Mouse (Mus musculus) erythroblast, embryonic 14.5 days (primary cell): ENCODE data around the gene Gm36028. TPM values are rescaled to one million over a fixed set of nuclear protein-coding genes. Genes with fewer than 3 reads are reported as not detected.

Source experiments
- H3K27me3 ChIP-seq: 2 replicates; pipeline ENCODE4 v1.6.1; 2012; ENCODE audit warnings: inconsistent platforms; ENCODE audit not compliant: control insufficient read depth
- H3K36me3 ChIP-seq: 2 replicates; pipeline ENCODE4 v1.6.1; 2012; ENCODE audit warnings: mild to moderate bottlenecking, inconsistent platforms; ENCODE audit not compliant: control insufficient read depth
- H3K4me1 ChIP-seq: 2 replicates; pipeline ENCODE4 v1.6.1; 2012; ENCODE audit warnings: inconsistent platforms; ENCODE audit not compliant: control insufficient read depth
- H3K4me3 ChIP-seq: replicated peaks from 2 replicates; pipeline ENCODE3; 2012; ENCODE audit warnings: moderate library complexity, mild to moderate bottlenecking, inconsistent platforms
- H3K9me3 ChIP-seq: 2 replicates; pipeline ENCODE4 v1.6.1; 2012; ENCODE audit warnings: low read length, inconsistent platforms, mixed read lengths; ENCODE audit not compliant: control insufficient read depth
- GATA1 ChIP-seq: IDR thresholded peaks from 2 replicates; pipeline ENCODE4 v1.6.1; 2012; ENCODE audit warnings: low read length, inconsistent platforms, mixed read lengths
- TAL1 ChIP-seq: IDR thresholded peaks from 3 replicates; pipeline ENCODE4 v1.6.1; 2012; ENCODE audit warnings: low read length, inconsistent platforms, mixed read lengths
- polyA plus RNA-seq: library from polyadenylated mRNA; stranded (reverse); fragments of >175 nt; gene quantifications from 2 replicates; pipeline ENCODE4 v1.2.3, GENCODE M21; 2012

Gene Gm36028
- polyA plus RNA-seq, 1 experiment = not detected

- Histone ChIP-seq H3K9me3 (no peaks in the 10 kb centered on the region), H3K36me3 (no peaks in the 10 kb centered on the region; the same call in 1 of the 2 replicates), H3K27me3 (no peaks in the 10 kb centered on the region), H3K4me1 (peaks cover 26% of the 10 kb centered on the region), H3K4me3 (peak within 1 kb of the TSS; percentile 86)
- no peak for TF ChIP-seq GATA1
- no peak for TF ChIP-seq TAL1
These were observed 7.0 kb upstream of the Gm36028 start, which contains the start of gene Lrrc58 for GRCm38 (mm10) chr16:37867791-37868505. Lrrc58 (plus strand) TSS chr16:37868389.

- TF ChIP-seq GATA1 (no peak), TAL1 (no peak)
- H3K27me3 ChIP-seq = no peaks in the 10 kb centered on the region
- H3K9me3 ChIP-seq = no peaks in the 10 kb centered on the region
- no peaks in the 10 kb centered on the region for H3K36me3 ChIP-seq
- no peak overlapping the region for H3K4me3 ChIP-seq
- peaks cover 24% of the 10 kb centered on the region for H3K4me1 ChIP-seq
These were observed 4.9 kb upstream of the Gm36028 start for GRCm38 (mm10) chr16:37865841-37866240.

GRCm38 (mm10) chr16:37863876-37864275 lies 2.9 kb upstream of the Gm36028 start:
- H3K36me3 ChIP-seq = no peaks in the 10 kb centered on the region
- TF ChIP-seq GATA1 = no peak
- TF ChIP-seq TAL1 = no peak
- H3K9me3 ChIP-seq = no peaks in the 10 kb centered on the region
- no peak overlapping the region for H3K4me3 ChIP-seq
- H3K4me1 ChIP-seq = peaks cover 12% of the 10 kb centered on the region
- no peaks in the 10 kb centered on the region for H3K27me3 ChIP-seq

GRCm38 (mm10) chr16:37860213-37860612 lies 733 bp downstream of the Gm36028 start:
- Histone ChIP-seq H3K36me3 (no peaks in the 10 kb centered on the region), H3K4me3 (no peak overlapping the region), H3K9me3 (no peaks in the 10 kb centered on the region), H3K4me1 (peaks cover 6% of the 10 kb centered on the region), H3K27me3 (no peaks in the 10 kb centered on the region)
- no peak for TF ChIP-seq GATA1
- no peak for TF ChIP-seq TAL1

- Histone ChIP-seq H3K27me3 (no peaks in the 10 kb centered on the region), H3K36me3 (no peaks in the 10 kb centered on the region), H3K4me1 (peaks cover 6% of the 10 kb centered on the region), H3K9me3 (no peaks in the 10 kb centered on the region), H3K4me3 (no peak overlapping the region)
- TF ChIP-seq GATA1 (no peak), TAL1 (no peak)
These were observed 3.5 kb downstream of the Gm36028 start for GRCm38 (mm10) chr16:37857495-37857894.

GRCm38 (mm10) chr16:37856327-37856726 lies 4.6 kb downstream of the Gm36028 start:
- no peaks in the 10 kb centered on the region for H3K9me3 ChIP-seq
- peaks cover 2% of the 10 kb centered on the region; the same call in 1 of the 2 replicates for H3K27me3 ChIP-seq
- TF ChIP-seq GATA1 (no peak), TAL1 (no peak)
- no peak overlapping the region for H3K4me3 ChIP-seq
- H3K36me3 ChIP-seq = no peaks in the 10 kb centered on the region
- H3K4me1 ChIP-seq = peaks cover 6% of the 10 kb centered on the region

GRCm38 (mm10) chr16:37855583-37855982 lies 5.4 kb downstream of the Gm36028 start:
- H3K9me3 ChIP-seq = no peaks in the 10 kb centered on the region
- H3K36me3 ChIP-seq = no peaks in the 10 kb centered on the region
- no peak overlapping the region for H3K4me3 ChIP-seq
- TF ChIP-seq TAL1 (no peak), GATA1 (no peak)
- peaks cover 2% of the 10 kb centered on the region; the same call in 1 of the 2 replicates for H3K27me3 ChIP-seq
- H3K4me1 ChIP-seq = peaks cover 6% of the 10 kb centered on the region

- Histone ChIP-seq H3K9me3 (no peaks in the 10 kb centered on the region), H3K36me3 (no peaks in the 10 kb centered on the region), H3K4me1 (peaks cover 6% of the 10 kb centered on the region), H3K27me3 (peaks cover 2% of the 10 kb centered on the region; the same call in 1 of the 2 replicates), H3K4me3 (no peak overlapping the region)
- TF ChIP-seq GATA1 (no peak), TAL1 (no peak)
These were observed 6.4 kb downstream of the Gm36028 start for GRCm38 (mm10) chr16:37854593-37854992.

- Histone ChIP-seq H3K4me1 (peaks cover 6% of the 10 kb centered on the region), H3K27me3 (peaks cover 2% of the 10 kb centered on the region; the same call in 1 of the 2 replicates), H3K4me3 (no peak overlapping the region), H3K9me3 (no peaks in the 10 kb centered on the region), H3K36me3 (no peaks in the 10 kb centered on the region)
- TF ChIP-seq GATA1 = no peak
These were observed 6.9 kb downstream of the Gm36028 start for GRCm38 (mm10) chr16:37854054-37854453.
